Mouse (Mus musculus) myocyte (in vitro differentiated cells): ENCODE results near the gene BC052040. TPM values are rescaled to one million over a fixed set of nuclear protein-coding genes. Genes with fewer than 3 reads are reported as not detected.

Experiments used
- H3K27me3 ChIP-seq: one replicate; pipeline ENCODE4 v1.6.1; 2011; ENCODE audit not compliant: control insufficient read depth, insufficient read depth, insufficient read length
- H3K36me3 ChIP-seq: one replicate; pipeline ENCODE4 v1.6.1; 2011; ENCODE audit not compliant: control insufficient read depth, insufficient read depth
- H3K4me2 ChIP-seq: one replicate; pipeline ENCODE4 v1.6.1; 2011; ENCODE audit warnings: low read depth, control low read depth
- H3K4me3 ChIP-seq: one replicate; pipeline ENCODE4 v1.5.1; 2011; ENCODE audit warnings: mild to moderate bottlenecking, control low read depth, moderate library complexity
- H3K79me2 ChIP-seq: one replicate; pipeline ENCODE4 v1.6.1; 2011; ENCODE audit not compliant: control insufficient read depth, insufficient read depth
- H3ac ChIP-seq: one replicate; pipeline ENCODE4 v1.6.1; 2011; ENCODE audit not compliant: control insufficient read depth, insufficient read length
- CEBPB ChIP-seq: IDR thresholded peaks from 2 replicates; pipeline ENCODE4 v1.6.1; 2011; ENCODE audit warnings: mild to moderate bottlenecking, moderate library complexity; ENCODE audit not compliant: poor library complexity, insufficient read depth, severe bottlenecking
- E2F4 ChIP-seq: IDR thresholded peaks from one replicate; pipeline ENCODE4 v1.6.1; 2011; ENCODE audit warnings: mild to moderate bottlenecking, control low read depth, moderate library complexity; ENCODE audit not compliant: insufficient read depth
- MAX ChIP-seq: IDR thresholded peaks from one replicate; pipeline ENCODE4 v1.6.1; 2011; ENCODE audit warnings: low read depth, mild to moderate bottlenecking, control low read depth
- MYOD1 ChIP-seq, 3 experiments: IDR thresholded peaks; one replicate each; pipeline ENCODE4 v1.6.1; 2011; ENCODE audit warnings: control low read depth in 2 of 3, low read depth in 2 of 3, mild to moderate bottlenecking in 2 of 3, moderate library complexity in 1 of 3; ENCODE audit not compliant: insufficient read length in 2 of 3, control insufficient read depth in 1 of 3
- MYOG ChIP-seq, 3 experiments: IDR thresholded peaks; one replicate each; pipeline ENCODE4 v1.6.1; 2011; ENCODE audit warnings: control low read depth in 2 of 3, low read depth in 2 of 3, mild to moderate bottlenecking in 2 of 3; ENCODE audit not compliant: insufficient read length in 2 of 3, control insufficient read depth in 1 of 3, insufficient read depth in 1 of 3
- POLR2A ChIP-seq: IDR thresholded peaks from one replicate; pipeline ENCODE4 v1.6.1; 2011; ENCODE audit warnings: low read depth, mild to moderate bottlenecking, control low read depth, moderate library complexity; ENCODE audit not compliant: insufficient read length
- POLR2AphosphoS2 ChIP-seq: IDR thresholded peaks from one replicate; pipeline ENCODE4 v1.6.1; 2011; ENCODE audit warnings: low read depth, control low read depth; ENCODE audit not compliant: insufficient read length
- REST ChIP-seq: IDR thresholded peaks from one replicate; pipeline ENCODE4 v1.6.1; 2011; ENCODE audit warnings: mild to moderate bottlenecking, control low read depth, moderate library complexity; ENCODE audit not compliant: insufficient read depth, insufficient read length
- SRF ChIP-seq: IDR thresholded peaks from one replicate; pipeline ENCODE4 v1.6.1; 2011; ENCODE audit warnings: low read depth; ENCODE audit not compliant: control insufficient read depth, insufficient read length
- TCF12 ChIP-seq: IDR thresholded peaks from one replicate; pipeline ENCODE4 v1.6.1; 2011; ENCODE audit warnings: mild to moderate bottlenecking, control low read depth; ENCODE audit not compliant: poor library complexity, insufficient read depth, severe bottlenecking
- TCF3 ChIP-seq: IDR thresholded peaks from one replicate; pipeline ENCODE4 v1.6.1; 2011; ENCODE audit warnings: low read depth, control low read depth; ENCODE audit not compliant: insufficient read length
- USF1 ChIP-seq: IDR thresholded peaks from one replicate; pipeline ENCODE4 v1.6.1; 2011; ENCODE audit warnings: low read depth, mild to moderate bottlenecking, control low read depth, moderate library complexity
- polyA plus RNA-seq: library from polyadenylated mRNA; unstranded; fragments of >200 nt; fragmentation: generic; extraction: Trizol; gene quantifications from one replicate; pipeline ENCODE4 v1.2.1, GENCODE M21; 2012; ENCODE audit warnings: missing spikeins

The BC052040 gene
- polyA plus RNA-seq, 1 experiment = 4.9 TPM

GRCm38 (mm10) chr2:115542401-115543123 is 39.0 kb upstream of the BC052040 start:
- no peaks in the 10 kb centered on the region for H3K36me3 ChIP-seq
- no peak for TF ChIP-seq CEBPB
- no peak for TF ChIP-seq E2F4
- TF ChIP-seq TCF12 = no peak
- TF ChIP-seq REST = no peak
- TF ChIP-seq MYOD1 (IDR thresholded peaks at IDR 0.05; ENCODE audit: control insufficient read depth in 1 of 3, insufficient read length in 2 of 3, low read depth in 2 of 3) = no peak
- no peak for TF ChIP-seq USF1
- no peak for TF ChIP-seq SRF
- TF ChIP-seq POLR2AphosphoS2 = no peak
- no peak for TF ChIP-seq TCF3
- no peak for TF ChIP-seq MAX
- no peak for TF ChIP-seq POLR2A
- TF ChIP-seq MYOG (IDR thresholded peaks at IDR 0.05; ENCODE audit: control insufficient read depth in 1 of 3, insufficient read depth in 1 of 3, insufficient read length in 2 of 3, low read depth in 2 of 3) = no peak
- no peaks in the 10 kb centered on the region for H3K27me3 ChIP-seq
- no peak overlapping the region for H3ac ChIP-seq
- no peak overlapping the region for H3K4me3 ChIP-seq
- H3K79me2 ChIP-seq = no peaks in the 10 kb centered on the region
- H3K4me2 ChIP-seq = peak overlapping the region; percentile 54

GRCm38 (mm10) chr2:115543212-115543611 is 38.3 kb upstream of the BC052040 start:
- TF ChIP-seq CEBPB = no peak
- TF ChIP-seq USF1 = no peak
- no peak for TF ChIP-seq POLR2A
- no peak for TF ChIP-seq REST
- no peak for TF ChIP-seq TCF3

GRCm38 (mm10) chr2:115551901-115552300 is 29.6 kb upstream of the BC052040 start:
- no peaks in the 10 kb centered on the region for H3K36me3 ChIP-seq
- TF ChIP-seq TCF3 = no peak
- TF ChIP-seq MYOG (IDR thresholded peaks at IDR 0.05; ENCODE audit: control insufficient read depth in 1 of 3, insufficient read depth in 1 of 3, insufficient read length in 2 of 3, low read depth in 2 of 3) = no peak
- no peak for TF ChIP-seq MYOD1 (IDR thresholded peaks at IDR 0.05; ENCODE audit: control insufficient read depth in 1 of 3, insufficient read length in 2 of 3, low read depth in 2 of 3)
- no peak for TF ChIP-seq TCF12
- no peak for TF ChIP-seq REST
- no peak for TF ChIP-seq E2F4
- TF ChIP-seq CEBPB = no peak
- no peak for TF ChIP-seq MAX
- no peak for TF ChIP-seq SRF
- TF ChIP-seq POLR2A = no peak
- TF ChIP-seq POLR2AphosphoS2 = no peak
- no peak for TF ChIP-seq USF1
- no peaks in the 10 kb centered on the region for H3K27me3 ChIP-seq
- no peak overlapping the region for H3ac ChIP-seq
- no peak overlapping the region for H3K4me2 ChIP-seq
- no peak overlapping the region for H3K4me3 ChIP-seq
- H3K79me2 ChIP-seq = no peaks in the 10 kb centered on the region

More at GRCm38 (mm10) chr2:115543212-115543611, 38.3 kb upstream of the BC052040 start:
- no peaks in the 10 kb centered on the region for H3K36me3 ChIP-seq
- no peaks in the 10 kb centered on the region for H3K79me2 ChIP-seq
- no peak overlapping the region for H3ac ChIP-seq
- H3K4me2 ChIP-seq = peak overlapping the region; percentile 54
- H3K4me3 ChIP-seq = no peak overlapping the region
- H3K27me3 ChIP-seq = no peaks in the 10 kb centered on the region

GRCm38 (mm10) chr2:115562155-115562827 is 19.2 kb upstream of the BC052040 start:
- Histone ChIP-seq H3K27me3 (no peaks in the 10 kb centered on the region), H3ac (no peak overlapping the region), H3K4me3 (no peak overlapping the region), H3K4me2 (no peak overlapping the region), H3K36me3 (no peaks in the 10 kb centered on the region), H3K79me2 (no peaks in the 10 kb centered on the region)
- no peak for TF ChIP-seq E2F4
- no peak for TF ChIP-seq REST
- no peak for TF ChIP-seq POLR2A
- TF ChIP-seq CEBPB = no peak
- no peak for TF ChIP-seq TCF3
- TF ChIP-seq SRF = no peak
- no peak for TF ChIP-seq POLR2AphosphoS2
